8 mouse cellular contexts compared by ENCODE assay signal in genomic region chr17:6827740-6828461, GRCm38 (mm10). TPM values are rescaled to one million over a fixed set of nuclear protein-coding genes. Genes with fewer than 3 reads are reported as not detected.
DNase-seq lines count a peak whose midpoint lies in the region; ATAC-seq and TF ChIP-seq lines count a peak whose summit lies in the region.

No protein-coding gene starts in this region.

- peak overlapping the region; percentile 77 for H3K9ac ChIP-seq in hindbrain, embryonic 13.5 days

- peak overlapping the region; percentile 99 for H3K27ac ChIP-seq in hindbrain, embryonic 13.5 days

- peak; percentile 73 for DNase-seq in Patski (ENCODE audit: low read depth, low spot score)
- DNase-seq in cerebellum, postnatal 14 days = peak; percentile 99
- peak; percentile 88 for DNase-seq in frontal cortex, postnatal 14 days (ENCODE audit: low spot score in 2 of 2)
- peak; percentile 78 to 81 for DNase-seq in layer of hippocampus, postnatal 25 days (ENCODE audit: extremely low spot score in 1 of 2, low spot score in 1 of 2)
- peak; percentile 97 for DNase-seq in lung, postnatal 25 days (ENCODE audit: low spot score)
- peak; percentile 97 for DNase-seq in retina, embryonic 14.5 days (ENCODE audit: low spot score)
- DNase-seq in thymus, postnatal 4 days = peak; percentile 100

- WGBS in hindbrain, embryonic 13.5 days = 1% methylated on average over 64 of the region's 64 CpGs

- no peaks in the 10 kb centered on the region for H3K9me3 ChIP-seq in hindbrain, embryonic 13.5 days

- CTCF ChIA-PET in Patski (lab: Charles Lee) = interaction anchor here (1.4 to 5.8 kb wide), 2 partner anchors 15 to 55 kb away, joined by 3 to 26 read pairs; no protein-coding TSS in a partner anchor

- peak; percentile 96 for ATAC-seq in Patski
- peak; percentile 99 for ATAC-seq in hindbrain, embryonic 13.5 days (ENCODE audit: low FRiP score)

- TF ChIP-seq CTCF in Patski (IDR thresholded peaks at IDR 0.05) = no peak

- no peaks in the 10 kb centered on the region for H3K27me3 ChIP-seq in Patski
- H3K27me3 ChIP-seq in hindbrain, embryonic 13.5 days = peaks cover 3% of the 10 kb centered on the region; the same call in 1 of the 2 replicates

- H3K4me3 ChIP-seq in hindbrain, embryonic 13.5 days = peak overlapping the region; percentile 60

- no peaks in the 10 kb centered on the region for H3K36me3 ChIP-seq in hindbrain, embryonic 13.5 days

- H3K4me2 ChIP-seq in hindbrain, embryonic 13.5 days = peak overlapping the region; percentile 74

- H3K4me1 ChIP-seq in hindbrain, embryonic 13.5 days (replicated peaks) = peaks cover 15% of the 10 kb centered on the region

- in situ Hi-C loops in Patski (cut with MboI; ENCODE audit: low pct_unique_long_range_greater_than_20kb) = no loop called here

- POLR2A ChIA-PET in Patski (lab: Charles Lee) = interaction anchor here (1.4 to 2.9 kb wide), 4 partner anchors 15 to 50 kb away, joined by 4 to 19 read pairs (median 8); partner anchors contain the start of gene Ezr

RNA-seq across cellular contexts. Expression of gene Ezr, which starts 45.3 kb away (rescaled TPM):
- 344 TPM for polyA plus RNA-seq in Patski (2021)
- 53.9 and 94.4 TPM in 2 replicates for polyA plus RNA-seq in hindbrain, embryonic 13.5 days (2015; fragmentation: Nextera tagmentation; extraction: Ambion mirVana)
- 10 to 100 TPM; 48.4 to 48.7 TPM for total RNA-seq in layer of hippocampus, postnatal 25 days (2021)

Comparison
In these comparisons a context has a peak if more than half of its experiments do, and no peak if none do; other contexts are left out.
1. Peak in every context shown above with its lines: DNase-seq, ATAC-seq, H3K4me3 ChIP-seq and H3K27ac ChIP-seq.